Mouse (Mus musculus) testis, adult 2 months (tissue): ENCODE results near the gene Gm10663.

Experiments used
- CTCF ChIP-seq: fragments of 200-500 bp; IDR thresholded peaks from 2 replicates; pipeline ENCODE4 v1.5.1; 2012; ENCODE audit warnings: low read depth, mild to moderate bottlenecking, inconsistent platforms, low read length, moderate library complexity; ENCODE audit not compliant: control insufficient read depth, insufficient read depth, insufficient replicate concordance
- POLR2A ChIP-seq: fragments of 200-500 bp; IDR thresholded peaks from 2 replicates; pipeline ENCODE4 v1.6.1; 2012; ENCODE audit warnings: low read depth, mild to moderate bottlenecking, inconsistent platforms, low read length, moderate library complexity; ENCODE audit not compliant: control insufficient read depth

DNA sequence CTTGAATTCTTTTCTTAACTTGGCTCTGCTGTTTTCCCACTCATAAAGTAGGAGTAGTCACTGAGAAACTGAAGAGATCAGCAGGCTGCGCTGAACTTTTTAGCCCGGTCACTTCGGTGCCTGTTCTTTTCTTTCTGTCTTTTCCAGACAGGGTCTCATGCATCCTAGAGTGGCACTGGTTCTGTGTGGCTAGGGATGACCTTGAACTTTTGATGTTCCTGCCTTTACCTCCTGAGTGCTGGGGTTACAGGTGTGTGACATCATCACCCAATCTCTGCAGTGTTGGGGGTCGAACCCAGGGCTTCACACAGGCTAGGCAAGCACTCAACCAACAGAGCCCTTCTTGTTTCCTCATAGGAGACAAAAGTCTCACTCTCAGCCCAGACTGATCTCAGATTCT is 18.1 kb upstream of the Gm10663 start:
- TF ChIP-seq POLR2A (no peak), CTCF (no peak)
